ENCODE assay signal across 15 mouse cellular contexts in genomic region chr7:57746836-57747235, GRCm38 (mm10).
DNase-seq lines count a peak whose midpoint lies in the region; ATAC-seq and TF ChIP-seq lines count a peak whose summit lies in the region.
"Had no signal": no experiment of that assay in that cellular context is flagged by ENCODE, and none has a peak within 500 bp of the region (broad histone marks: within the 10 kb centered on the region; RNA-seq: fewer than 3 reads in every experiment).

No protein-coding gene starts in this region.

- TF ChIP-seq POLR2A in lung, adult 2 months (IDR thresholded peaks at IDR 0.05; ENCODE audit: borderline replicate concordance, extremely low read depth, low read depth, low read length), result no peak

- no peak for TF ChIP-seq CTCF in lung, adult 2 months (IDR thresholded peaks at IDR 0.05; ENCODE audit: insufficient read depth, low read length)

- H3K4me1 ChIP-seq in lung, adult 2 months (ENCODE audit: control insufficient read depth, insufficient read depth, low read length), result no peaks in the 10 kb centered on the region
- H3K4me1 ChIP-seq: heart, embryonic 12.5 days; midbrain, embryonic 12.5 days; stomach, embryonic 15.5 days had no signal

- WGBS in lung, adult 2 months, result 67% methylated on average over 2 of the region's 2 CpGs

- no peak overlapping the region for H3K4me3 ChIP-seq in lung, adult 2 months (replicated peaks; ENCODE audit: extremely low read depth, low read depth, low read length)
- H3K4me3 ChIP-seq: forebrain, embryonic 10.5 days; heart, embryonic 12.5 days; midbrain, embryonic 12.5 days; stomach, embryonic 15.5 days had no signal

- no peak for DNase-seq in frontal cortex, adult 2 months (ENCODE audit: extremely low spot score in 1 of 2, low spot score in 1 of 2)
- DNase-seq in ES-CJ7 (ENCODE audit: low read depth, low spot score) (peak; percentile 23), NIH3T3 (ENCODE audit: low read depth) (peak; percentile 71)
- DNase-seq in embryo, embryonic 9.5 days (ENCODE audit: extremely low spot score), result peak; percentile 6
- no peak for DNase-seq in layer of hippocampus, adult 11-12 months (ENCODE audit: low spot score)
- no peak for DNase-seq in lung, adult 2 months
- DNase-seq: gastrocnemius, postnatal 14 days; liver; lung, postnatal 14 days had no signal

- ATAC-seq in frontal cortex, adult (ENCODE audit: low TSS enrichment), result peak; percentile 43; the same call in 1 of the 2 replicates
- ATAC-seq: hindbrain, embryonic 16.5 days had no signal

Comparison
In these comparisons a context has a peak if more than half of its experiments do, and no peak if none do; other contexts are left out.
1. DNase-seq: peak in ES-CJ7 (single experiment), NIH3T3 (single experiment) and embryo, embryonic 9.5 days (single experiment); none in frontal cortex, adult 2 months (0 of 2), layer of hippocampus, adult 11-12 months (single experiment) and lung, adult 2 months (single experiment).